Mouse (Mus musculus): ENCODE measurements around the gene Aym1. TPM values are rescaled to one million over a fixed set of nuclear protein-coding genes. Genes with fewer than 3 reads are reported as not detected.

Aym1 gene
- total RNA-seq, 1 experiment: not detected

DNA sequence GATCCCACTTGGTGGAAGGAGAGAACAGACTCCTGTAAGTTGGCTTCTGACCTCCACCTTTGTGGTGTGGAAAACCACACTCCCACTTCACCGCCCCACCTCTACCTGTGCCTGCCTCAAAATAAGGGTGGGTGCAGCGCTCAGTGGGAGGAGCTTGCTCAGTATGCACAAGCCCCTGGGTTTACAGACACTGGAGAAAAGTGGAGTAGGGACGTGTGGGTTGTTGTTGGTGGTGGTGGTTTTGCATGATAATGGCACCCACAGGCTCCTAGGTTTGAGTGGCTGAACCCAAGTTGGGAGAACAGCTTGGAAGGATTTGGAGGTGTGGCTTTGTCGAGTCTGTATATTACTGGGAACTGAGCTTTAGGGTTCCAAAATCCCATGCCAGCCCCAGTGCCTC, 24.2 kb upstream of the Aym1 start:
- Histone ChIP-seq H3K4me3 (ENCODE audit: insufficient read depth in 1 of 2, low read depth in 1 of 2, low read length in 2 of 2, poor library complexity in 1 of 2, severe bottlenecking in 1 of 2) (peak overlapping the region; percentile 21 to 63), H3K4me1 (ENCODE audit: control insufficient read depth in 2 of 2, insufficient read depth in 2 of 2, low read length in 2 of 2, poor library complexity in 1 of 2) (peaks cover 20 to 40% of the 10 kb centered on the region in 2 experiments), H3K36me3 (ENCODE audit: control insufficient read depth, insufficient read depth, low read length, poor library complexity, severe bottlenecking) (no peaks in the 10 kb centered on the region), H3K9ac (ENCODE audit: insufficient read depth, low read depth, low read length, poor library complexity, severe bottlenecking) (peak overlapping the region; percentile 82), H3K9me3 (ENCODE audit: control insufficient read depth, insufficient read depth, low read depth, low read length) (no peaks in the 10 kb centered on the region), H3K27ac (ENCODE audit: insufficient read depth, low read depth, low read length, poor library complexity, severe bottlenecking) (peak overlapping the region; percentile 93)
- TF ChIP-seq ZC3H11A (IDR thresholded peaks at IDR 0.05; ENCODE audit: borderline replicate concordance, low read depth, low read length) (no peak), MAFK (IDR thresholded peaks at IDR 0.05; ENCODE audit: insufficient read depth, low read depth, low read length) (no peak), ZNF384 (IDR thresholded peaks at IDR 0.05; ENCODE audit: low read depth, low read length) (no peak), HCFC1 (IDR thresholded peaks at IDR 0.05; ENCODE audit: borderline replicate concordance, insufficient read depth, low read length) (no peak), CHD2 (IDR thresholded peaks at IDR 0.05; ENCODE audit: low read depth, low read length) (no peak)
- in situ Hi-C loops (cut with MboI; ENCODE audit: low sequenced_read_pairs in 2 of 2, unreplicated experiment in 2 of 2): no loop called here
- DNase-seq (ENCODE audit: low read depth, low spot score): peak; percentile 46

DNA sequence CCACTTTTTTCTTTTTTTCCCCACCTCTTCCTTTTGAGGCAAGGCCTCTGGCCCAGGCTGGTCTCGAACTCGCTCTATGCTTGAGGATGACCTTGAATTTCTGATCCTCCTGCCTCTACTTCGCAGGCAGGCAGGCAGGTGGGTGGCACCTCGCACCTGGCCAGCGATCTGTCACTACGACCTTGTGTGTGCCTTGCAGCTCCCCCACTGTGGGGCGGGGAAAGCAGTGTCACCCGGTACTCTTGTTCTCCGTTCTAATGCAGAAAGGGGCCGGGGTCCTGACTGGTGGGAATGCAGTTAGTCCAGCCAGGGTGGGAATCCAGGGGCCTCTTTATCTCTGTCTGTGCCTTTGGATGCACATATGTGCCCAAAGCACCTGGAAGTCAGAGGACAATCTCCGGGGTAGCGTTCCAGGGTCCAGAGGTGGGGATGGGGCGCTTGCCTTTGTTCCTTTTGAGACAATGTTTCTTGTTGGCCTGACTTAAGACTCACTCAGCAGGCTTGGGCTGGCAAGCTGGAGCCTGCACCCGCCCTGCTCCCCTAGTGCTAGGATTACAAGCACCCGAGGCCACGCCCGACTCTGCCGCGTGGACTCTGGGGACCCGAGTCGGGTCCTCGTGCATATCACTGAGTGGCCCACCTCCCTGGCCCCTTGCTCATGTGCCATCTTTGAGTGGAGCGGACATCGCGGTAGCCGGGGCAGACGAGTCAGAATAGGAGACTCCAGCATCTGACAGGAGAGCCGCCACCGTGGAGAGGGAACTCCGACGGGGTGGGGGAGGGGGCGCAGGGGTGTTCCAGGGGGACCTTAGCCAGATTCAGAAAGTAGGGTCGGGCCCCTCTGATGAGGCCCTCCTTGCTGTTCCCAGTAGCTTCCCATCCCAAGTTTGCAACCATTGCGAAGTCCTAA, 22.2 kb upstream of the Aym1 start:
- H3K4me3 ChIP-seq (ENCODE audit: insufficient read depth in 1 of 2, low read depth in 1 of 2, low read length in 2 of 2, poor library complexity in 1 of 2, severe bottlenecking in 1 of 2): peak overlapping the region; percentile 54 to 71
- H3K4me1 ChIP-seq (ENCODE audit: control insufficient read depth in 2 of 2, insufficient read depth in 2 of 2, low read length in 2 of 2, poor library complexity in 1 of 2): peaks cover 17 to 29% of the 10 kb centered on the region in 2 experiments
- H3K36me3 ChIP-seq (ENCODE audit: control insufficient read depth, insufficient read depth, low read length, poor library complexity, severe bottlenecking): no peaks in the 10 kb centered on the region
- in situ Hi-C loops (cut with MboI; ENCODE audit: low sequenced_read_pairs in 2 of 2, unreplicated experiment in 2 of 2): no loop called here
- DNase-seq (ENCODE audit: low read depth, low spot score): peak; percentile 64
- peak overlapping the region; percentile 67 for H3K27ac ChIP-seq (ENCODE audit: insufficient read depth, low read depth, low read length, poor library complexity, severe bottlenecking)
- no peak for TF ChIP-seq HCFC1 (IDR thresholded peaks at IDR 0.05; ENCODE audit: borderline replicate concordance, insufficient read depth, low read length)
- TF ChIP-seq MAFK (IDR thresholded peaks at IDR 0.05; ENCODE audit: insufficient read depth, low read depth, low read length): no peak
- no peak for TF ChIP-seq CHD2 (IDR thresholded peaks at IDR 0.05; ENCODE audit: low read depth, low read length)
- no peak for TF ChIP-seq ZC3H11A (IDR thresholded peaks at IDR 0.05; ENCODE audit: borderline replicate concordance, low read depth, low read length)
- TF ChIP-seq ZNF384 (IDR thresholded peaks at IDR 0.05; ENCODE audit: low read depth, low read length): 0 out of 2 replicates have a peak, but pooled peaks have one; percentile 25
- no peaks in the 10 kb centered on the region for H3K9me3 ChIP-seq (ENCODE audit: control insufficient read depth, insufficient read depth, low read depth, low read length)
- H3K9ac ChIP-seq (ENCODE audit: insufficient read depth, low read depth, low read length, poor library complexity, severe bottlenecking): peak overlapping the region; percentile 70

DNA sequence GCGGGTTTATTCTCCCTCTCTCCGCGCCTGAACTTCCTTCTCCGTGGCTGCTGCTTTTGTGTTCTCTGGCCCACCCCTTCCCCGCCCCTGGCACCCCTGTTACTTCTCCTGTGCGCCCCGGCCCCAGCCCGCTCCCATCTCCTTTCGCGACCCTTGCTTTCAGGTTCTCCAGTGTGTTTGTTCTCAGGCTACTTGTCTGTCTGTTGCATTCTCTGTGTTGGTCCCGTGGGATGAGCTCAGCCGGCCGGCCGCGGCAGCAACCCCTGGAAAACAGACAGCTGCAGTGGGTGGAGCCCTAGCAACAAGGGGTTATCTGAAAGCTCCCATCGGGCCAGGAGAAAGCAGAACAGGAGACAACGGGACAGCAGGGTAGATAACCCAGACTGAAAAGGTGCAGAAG, 21.4 kb upstream of the Aym1 start:
- Histone ChIP-seq H3K36me3 (ENCODE audit: control insufficient read depth, insufficient read depth, low read length, poor library complexity, severe bottlenecking) (no peaks in the 10 kb centered on the region), H3K4me3 (ENCODE audit: insufficient read depth in 1 of 2, low read depth in 1 of 2, low read length in 2 of 2, poor library complexity in 1 of 2, severe bottlenecking in 1 of 2) (peak overlapping the region; percentile 54 to 71), H3K9ac (ENCODE audit: insufficient read depth, low read depth, low read length, poor library complexity, severe bottlenecking) (peak overlapping the region; percentile 70), H3K9me3 (ENCODE audit: control insufficient read depth, insufficient read depth, low read depth, low read length) (no peaks in the 10 kb centered on the region), H3K4me1 (ENCODE audit: control insufficient read depth in 2 of 2, insufficient read depth in 2 of 2, low read length in 2 of 2, poor library complexity in 1 of 2) (peaks cover 15 to 30% of the 10 kb centered on the region in 2 experiments), H3K27ac (ENCODE audit: insufficient read depth, low read depth, low read length, poor library complexity, severe bottlenecking) (peak overlapping the region; percentile 67)
- in situ Hi-C loops (cut with MboI; ENCODE audit: low sequenced_read_pairs in 2 of 2, unreplicated experiment in 2 of 2): no loop called here
- no peak for TF ChIP-seq MAFK (IDR thresholded peaks at IDR 0.05; ENCODE audit: insufficient read depth, low read depth, low read length)
- TF ChIP-seq CHD2 (IDR thresholded peaks at IDR 0.05; ENCODE audit: low read depth, low read length): no peak
- no peak for TF ChIP-seq ZNF384 (IDR thresholded peaks at IDR 0.05; ENCODE audit: low read depth, low read length)
- TF ChIP-seq HCFC1 (IDR thresholded peaks at IDR 0.05; ENCODE audit: borderline replicate concordance, insufficient read depth, low read length): no peak
- TF ChIP-seq ZC3H11A (IDR thresholded peaks at IDR 0.05; ENCODE audit: borderline replicate concordance, low read depth, low read length): no peak
- DNase-seq (ENCODE audit: low read depth, low spot score): no peak

DNA sequence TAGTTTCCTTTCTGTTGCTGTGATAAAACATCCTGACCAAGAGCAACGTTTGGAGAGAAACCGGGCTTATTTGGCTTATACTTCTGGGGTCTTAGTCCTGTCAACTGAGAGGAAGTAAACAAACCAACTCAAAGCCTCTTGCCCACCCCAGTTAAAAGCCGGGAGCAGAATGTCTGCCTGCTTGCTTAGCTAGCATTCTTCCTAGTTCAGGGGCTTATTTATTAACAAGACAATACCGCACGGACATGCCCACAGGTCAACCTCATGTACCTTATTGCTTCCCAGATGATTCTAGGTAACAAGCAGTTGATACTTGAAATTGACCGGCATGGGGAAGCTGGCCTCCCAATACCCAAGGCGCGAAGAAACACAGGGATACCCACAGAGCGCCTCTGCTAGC, 20.8 kb upstream of the Aym1 start:
- Histone ChIP-seq H3K27ac (ENCODE audit: insufficient read depth, low read depth, low read length, poor library complexity, severe bottlenecking) (no peak overlapping the region), H3K9ac (ENCODE audit: insufficient read depth, low read depth, low read length, poor library complexity, severe bottlenecking) (no peak overlapping the region; the same call in 1 of the 2 replicates)

More for the DNA sequence above, 20.8 kb upstream of the Aym1 start:
- TF ChIP-seq HCFC1 (IDR thresholded peaks at IDR 0.05; ENCODE audit: borderline replicate concordance, insufficient read depth, low read length) (no peak), CHD2 (IDR thresholded peaks at IDR 0.05; ENCODE audit: low read depth, low read length) (no peak), MAFK (IDR thresholded peaks at IDR 0.05; ENCODE audit: insufficient read depth, low read depth, low read length) (no peak), ZC3H11A (IDR thresholded peaks at IDR 0.05; ENCODE audit: borderline replicate concordance, low read depth, low read length) (no peak), ZNF384 (IDR thresholded peaks at IDR 0.05; ENCODE audit: low read depth, low read length) (peak; percentile 90)
- in situ Hi-C loops (cut with MboI; ENCODE audit: low sequenced_read_pairs in 2 of 2, unreplicated experiment in 2 of 2): no loop called here
- no peaks in the 10 kb centered on the region for H3K9me3 ChIP-seq (ENCODE audit: control insufficient read depth, insufficient read depth, low read depth, low read length)
- H3K4me1 ChIP-seq (ENCODE audit: control insufficient read depth in 2 of 2, insufficient read depth in 2 of 2, low read length in 2 of 2, poor library complexity in 1 of 2): peaks cover 12 to 31% of the 10 kb centered on the region in 2 experiments
- H3K36me3 ChIP-seq (ENCODE audit: control insufficient read depth, insufficient read depth, low read length, poor library complexity, severe bottlenecking): no peaks in the 10 kb centered on the region
- H3K4me3 ChIP-seq (ENCODE audit: insufficient read depth in 1 of 2, low read depth in 1 of 2, low read length in 2 of 2, poor library complexity in 1 of 2, severe bottlenecking in 1 of 2): peak overlapping the region; percentile 54 to 71; a peak in 3 of 4 replicates
- no peak for DNase-seq (ENCODE audit: low read depth, low spot score)
